Mouse (Mus musculus) cortical plate, adult 2 months (tissue): ENCODE measurements at regions not wholly inside any gene's neighbourhood (a gene's known extent, or its start where the extent isn't known, plus 50 kb on each side); places are given as distances from the start of the nearest gene placed in this dataset.

Experiments used
- CTCF ChIP-seq: fragments of 200-500 bp; IDR thresholded peaks from 2 replicates; pipeline ENCODE4 v1.5.1; 2011; ENCODE audit warnings: mild to moderate bottlenecking, control low read depth, low read length; ENCODE audit not compliant: insufficient read depth; ENCODE audit errors: extremely low read depth
- POLR2A ChIP-seq: fragments of 200-500 bp; IDR thresholded peaks from 2 replicates; pipeline ENCODE4 v1.6.1; 2011; ENCODE audit warnings: mild to moderate bottlenecking, low read length, control low read depth; ENCODE audit not compliant: insufficient read depth; ENCODE audit errors: extremely low read depth

- TF ChIP-seq POLR2A, result no peak
- TF ChIP-seq CTCF, result no peak
Measured at GRCm38 (mm10) chr13:72198341-72199105, 235.0 kb upstream of the Irx1 start.
